Mouse (Mus musculus) thymus, postnatal 25 days (tissue): ENCODE data around the gene Adamts2.

Source experiments
- DNase-seq: peaks from one replicate; pipeline ENCODE4 v3.0.0; 2022

Gene Adamts2

DNA sequence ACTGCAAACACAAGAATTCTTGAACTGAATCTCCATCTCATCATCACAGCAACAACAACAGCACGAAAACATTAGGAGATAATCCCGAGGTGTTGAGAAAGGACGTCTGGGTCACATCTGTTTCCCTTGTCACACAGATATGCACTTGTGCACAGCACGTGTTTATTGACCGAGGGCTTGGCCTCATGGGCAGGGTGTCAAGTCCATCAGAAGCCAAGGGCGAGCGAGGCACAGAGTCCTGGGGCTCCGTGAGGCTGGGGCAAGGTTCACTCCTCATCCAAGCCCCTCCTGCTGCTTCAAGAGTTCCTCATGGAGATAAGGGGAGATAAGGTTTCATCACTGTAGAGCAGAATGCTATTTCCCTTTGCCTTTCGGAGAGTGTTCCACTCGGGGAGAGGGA lies 137.6 kb downstream of the Adamts2 start:
- no peak for DNase-seq

DNA sequence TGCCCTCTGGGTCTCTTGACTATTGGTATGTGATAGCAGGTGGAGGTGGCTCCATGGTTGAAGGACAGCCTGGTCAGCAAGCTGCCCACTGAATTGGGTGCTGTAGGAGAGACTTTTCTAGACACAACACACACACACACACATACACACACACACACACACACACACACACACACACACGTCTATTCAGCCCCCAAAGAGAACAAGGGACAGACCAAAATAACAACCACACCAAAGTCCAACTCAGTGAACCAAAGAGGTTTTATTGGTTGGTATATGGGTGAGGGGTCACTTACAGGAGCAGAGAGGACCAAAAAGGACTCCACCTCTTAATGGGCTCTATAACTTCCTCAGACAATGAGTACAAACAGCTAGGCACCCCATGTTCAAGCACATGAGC lies 140.3 kb downstream of the Adamts2 start:
- no peak for DNase-seq

DNA sequence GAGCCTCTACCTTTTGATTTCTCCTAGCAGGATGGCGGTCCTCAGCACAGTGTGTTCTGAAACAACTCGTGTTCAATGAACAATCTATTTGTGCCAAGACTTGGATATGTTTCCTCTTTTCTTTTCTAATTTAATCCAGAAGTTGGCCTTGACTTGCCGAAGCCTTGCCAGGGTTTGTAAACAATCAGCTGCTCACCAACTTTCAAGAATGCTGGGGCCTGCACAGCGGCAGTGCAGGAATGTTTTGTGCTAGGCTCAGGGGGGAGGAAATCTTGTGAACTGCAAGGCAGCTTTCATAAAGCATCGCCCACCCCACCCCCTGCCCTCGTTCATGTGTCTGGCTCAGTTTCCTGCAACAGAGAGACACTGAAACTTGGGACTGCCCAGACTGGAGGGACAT lies 143.1 kb downstream of the Adamts2 start:
- no peak for DNase-seq

DNA sequence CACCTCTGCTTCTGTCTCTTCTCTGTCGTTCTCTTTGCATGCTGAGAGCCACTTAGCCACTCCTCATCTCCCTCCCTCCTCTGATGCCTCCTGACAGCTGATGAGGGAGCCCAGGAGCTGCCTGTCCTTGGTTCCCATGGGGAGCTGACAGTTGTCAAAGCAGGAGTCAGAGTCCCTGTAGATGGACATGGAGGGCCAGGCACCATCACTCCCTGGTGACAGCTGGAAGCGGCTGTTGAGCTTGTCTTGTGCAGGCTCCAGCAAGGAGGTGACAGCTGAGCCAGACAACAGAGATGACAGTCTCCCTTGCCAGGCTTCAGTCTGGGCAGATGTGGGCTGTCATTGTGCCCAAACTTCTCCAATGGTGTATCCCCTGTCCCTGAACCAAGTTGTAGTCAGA lies 144.6 kb downstream of the Adamts2 start:
- DNase-seq, result no peak

DNA sequence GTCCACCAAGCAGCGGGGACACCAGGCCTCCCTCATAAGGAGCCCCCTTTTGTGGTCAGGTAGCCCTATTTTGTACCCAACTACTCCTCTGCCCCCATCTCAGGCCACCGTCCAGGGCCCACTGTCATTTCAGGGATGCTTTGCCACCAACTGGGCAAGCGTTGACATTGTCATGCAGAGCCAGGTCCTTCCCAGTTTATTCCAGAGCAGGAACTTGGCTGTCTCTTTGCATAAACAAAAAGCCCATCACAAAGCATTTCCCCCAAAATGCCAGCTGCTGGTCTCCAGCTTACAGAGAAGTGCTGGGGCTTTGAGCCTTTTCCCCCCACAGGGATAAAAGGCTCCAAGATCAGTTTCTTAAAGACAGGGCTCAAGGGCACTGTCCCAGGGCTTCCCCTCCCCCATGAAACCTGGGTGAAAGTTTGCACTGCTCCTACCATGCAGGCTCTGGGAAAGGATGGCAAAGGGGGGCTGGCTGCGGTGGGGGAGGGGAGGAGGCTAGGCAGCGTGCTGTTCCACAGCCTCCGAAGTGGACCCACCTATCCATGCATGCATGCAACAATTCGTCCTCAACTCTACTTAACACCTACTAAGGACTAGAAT lies 149.2 kb downstream of the Adamts2 start:
- no peak for DNase-seq

DNA sequence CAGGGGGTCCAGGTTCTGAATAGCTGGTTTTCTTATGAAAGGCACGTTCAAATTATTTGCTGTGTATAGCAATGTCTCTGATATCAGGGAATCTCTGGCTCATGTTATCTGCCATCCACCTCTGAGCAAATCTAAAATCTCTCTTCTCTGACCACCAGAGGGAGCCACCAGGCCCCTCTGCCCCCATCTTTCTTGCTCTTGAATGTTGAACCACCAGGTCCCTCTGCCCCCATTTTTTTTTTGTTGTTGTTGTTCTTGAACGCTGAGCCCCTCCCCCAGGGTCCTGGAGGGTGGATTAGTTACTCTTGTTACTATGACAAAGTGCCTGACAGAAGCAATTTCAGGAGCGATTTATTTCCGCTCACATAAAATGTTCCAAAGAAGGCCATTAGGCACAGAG lies 155.9 kb downstream of the Adamts2 start:
- DNase-seq, result no peak

DNA sequence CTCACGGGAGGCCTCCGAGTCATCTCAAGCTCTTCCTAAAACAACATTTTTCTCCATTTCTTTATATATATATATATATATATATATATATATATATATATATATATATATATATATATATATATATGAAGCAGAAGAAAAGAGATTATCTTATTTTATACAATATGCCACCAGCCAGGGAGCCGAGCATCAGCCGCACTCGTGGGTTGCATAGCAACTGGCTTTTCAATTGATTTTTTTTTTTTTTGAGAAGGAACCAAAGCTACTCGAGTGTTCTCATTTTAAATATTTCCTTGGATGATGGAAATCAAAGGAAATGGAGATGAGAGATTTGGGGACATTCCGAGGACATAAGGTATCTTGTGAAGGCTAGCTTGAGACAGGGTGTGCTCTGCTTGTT lies 164.6 kb downstream of the Adamts2 start:
- DNase-seq, result no peak

DNA sequence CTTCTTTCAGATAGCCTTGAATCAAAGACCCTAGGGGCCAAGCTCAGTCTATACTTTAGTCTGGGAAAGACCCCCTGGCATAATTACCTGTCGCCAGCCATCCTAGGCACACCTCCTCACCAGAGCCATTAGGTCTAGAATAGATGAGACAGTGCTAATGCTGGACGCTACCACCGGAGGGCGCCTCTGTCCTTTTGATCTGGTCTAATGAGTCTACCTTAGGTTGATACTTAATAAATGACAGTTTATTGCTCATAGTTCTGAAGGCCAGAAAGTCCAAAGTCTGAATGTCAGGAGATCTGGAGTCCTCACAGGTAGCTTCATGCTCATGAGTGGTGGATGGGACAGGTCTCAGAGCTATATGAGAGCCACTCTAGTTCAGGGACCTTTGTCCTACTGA lies 165.2 kb downstream of the Adamts2 start:
- DNase-seq, result peak; percentile 42

DNA sequence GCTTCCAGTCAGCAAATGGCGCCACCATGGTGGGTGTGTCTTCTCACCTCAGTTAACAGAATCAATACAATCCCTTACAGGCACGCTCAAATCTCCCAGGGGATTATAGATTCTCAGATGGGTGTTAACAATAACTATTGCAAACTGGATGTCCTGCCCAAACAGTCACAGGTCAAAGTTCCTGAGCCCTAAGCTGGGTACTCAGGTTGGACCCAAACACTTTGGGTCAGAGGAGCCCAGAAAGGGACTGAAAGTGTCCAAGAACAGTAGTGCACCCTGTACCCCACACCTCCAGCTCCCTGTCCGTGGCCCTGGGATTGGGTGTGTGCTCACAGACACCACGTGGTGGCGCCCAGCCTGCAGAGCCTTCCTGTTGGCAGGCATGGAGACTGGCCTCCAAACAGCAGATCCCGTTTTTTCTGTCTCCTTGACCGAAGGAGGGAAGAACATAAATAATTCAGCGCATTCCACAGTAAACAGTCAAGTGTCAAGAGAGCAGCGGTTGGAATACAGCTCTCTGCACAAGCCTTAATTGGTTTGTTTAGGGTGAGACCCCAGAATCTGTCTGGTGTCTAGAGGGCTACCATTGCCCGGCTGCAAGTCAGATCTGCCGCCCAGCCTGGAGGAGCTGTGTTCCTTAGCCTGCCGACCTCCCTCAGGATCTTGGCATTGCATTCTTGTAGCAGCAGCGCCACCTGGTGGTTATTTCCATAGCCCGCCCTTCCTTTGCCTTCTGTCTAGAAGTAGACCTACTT lies 167.3 kb downstream of the Adamts2 start:
- DNase-seq, result peak; percentile 75

DNA sequence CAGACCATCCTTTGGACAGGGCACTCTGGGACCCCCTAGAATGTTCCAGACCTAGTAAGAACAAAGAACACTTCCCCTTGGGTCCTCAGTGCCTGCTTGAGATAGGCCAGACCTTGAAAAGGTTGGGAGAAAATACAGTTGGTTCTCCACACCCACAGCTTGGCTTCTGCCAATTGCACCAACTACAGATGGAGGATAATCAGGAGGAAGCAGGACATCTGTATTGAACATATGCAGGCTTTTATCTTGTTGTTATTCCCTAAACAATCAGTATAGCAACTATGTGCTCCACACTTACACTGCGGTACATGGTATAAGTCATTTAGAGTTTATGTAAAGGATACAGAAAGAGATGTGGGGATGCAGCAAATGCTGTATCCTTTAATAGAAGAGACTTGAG lies 169.1 kb downstream of the Adamts2 start:
- DNase-seq, result no peak

DNA sequence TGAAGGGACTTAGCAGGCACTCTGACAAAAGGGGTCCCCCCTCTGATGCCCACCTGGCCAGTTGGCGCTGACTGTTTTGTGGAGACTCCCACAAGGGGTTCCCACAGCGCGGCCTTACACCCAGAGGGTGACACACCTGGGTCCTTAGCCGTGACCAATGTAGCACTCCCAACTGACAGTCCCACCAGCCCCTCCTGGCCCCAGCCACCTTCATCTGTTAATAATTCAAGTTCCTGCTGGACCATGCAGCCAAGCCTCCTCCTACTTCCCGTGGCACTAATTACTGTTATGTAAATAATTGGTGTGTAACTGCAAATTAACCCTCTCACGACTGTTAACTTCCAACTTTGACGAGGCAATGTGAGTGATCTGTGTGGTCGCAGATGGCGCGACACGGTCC lies 195.8 kb downstream of the Adamts2 start:
- no peak for DNase-seq

DNA sequence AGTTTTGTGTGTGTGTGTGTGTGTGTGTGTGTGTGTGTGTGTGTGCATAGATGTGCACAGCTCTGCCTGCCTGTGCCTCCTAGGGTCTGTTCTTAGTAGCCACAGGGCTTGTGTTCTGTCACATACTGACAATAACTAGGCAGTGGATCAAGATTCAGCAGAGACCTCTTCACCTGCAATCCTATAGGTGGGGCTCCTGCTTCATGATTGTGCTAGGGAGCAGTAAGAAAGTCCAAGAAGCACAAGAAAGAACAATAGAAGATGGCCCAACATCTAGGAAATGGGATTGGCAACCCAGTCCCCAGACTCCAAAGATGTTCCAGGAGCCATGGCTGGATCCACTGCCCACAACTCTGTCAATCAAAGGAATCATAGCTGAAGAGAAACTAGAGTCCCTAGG lies 197.0 kb downstream of the Adamts2 start:
- DNase-seq, result peak; percentile 11

DNA sequence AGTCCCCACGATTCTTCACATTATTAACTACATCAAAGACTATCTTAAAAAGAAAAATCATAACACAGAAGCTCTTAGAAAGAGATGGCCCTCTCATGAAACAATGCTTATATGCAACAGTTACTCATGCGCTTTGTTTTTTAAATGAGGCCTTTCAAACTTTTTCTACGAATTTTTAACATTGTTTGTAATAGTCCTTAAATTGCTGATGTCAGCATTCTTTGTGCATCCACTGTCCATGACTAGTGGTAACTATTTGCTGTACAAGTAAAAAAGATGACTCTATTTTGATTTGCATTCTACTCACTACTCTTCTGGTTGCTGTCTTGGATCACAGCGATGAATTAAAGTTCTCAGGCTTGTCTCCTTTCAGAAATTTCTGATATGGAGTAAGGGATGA lies 212.3 kb downstream of the Adamts2 start:
- no peak for DNase-seq

DNA sequence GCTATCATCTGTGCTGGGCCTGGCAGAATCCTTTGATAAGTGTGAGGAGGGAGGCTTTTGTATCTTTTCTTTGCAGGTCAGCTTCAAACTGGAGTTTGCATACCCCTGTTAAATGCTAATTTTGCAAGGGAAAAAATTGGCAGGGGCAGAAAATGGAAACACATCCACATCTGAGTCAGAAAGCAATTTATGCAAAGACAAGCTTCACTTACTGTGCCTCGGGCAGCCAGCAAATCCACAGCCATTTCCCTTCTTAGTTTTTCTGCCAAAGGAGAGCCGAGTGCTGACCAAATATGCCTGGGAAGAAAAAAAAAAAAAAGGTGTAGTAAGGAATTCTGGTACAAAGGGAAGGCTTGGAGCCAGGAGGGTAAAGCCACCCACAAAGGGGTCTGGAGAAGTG lies 224.3 kb downstream of the Adamts2 start:
- no peak for DNase-seq

DNA sequence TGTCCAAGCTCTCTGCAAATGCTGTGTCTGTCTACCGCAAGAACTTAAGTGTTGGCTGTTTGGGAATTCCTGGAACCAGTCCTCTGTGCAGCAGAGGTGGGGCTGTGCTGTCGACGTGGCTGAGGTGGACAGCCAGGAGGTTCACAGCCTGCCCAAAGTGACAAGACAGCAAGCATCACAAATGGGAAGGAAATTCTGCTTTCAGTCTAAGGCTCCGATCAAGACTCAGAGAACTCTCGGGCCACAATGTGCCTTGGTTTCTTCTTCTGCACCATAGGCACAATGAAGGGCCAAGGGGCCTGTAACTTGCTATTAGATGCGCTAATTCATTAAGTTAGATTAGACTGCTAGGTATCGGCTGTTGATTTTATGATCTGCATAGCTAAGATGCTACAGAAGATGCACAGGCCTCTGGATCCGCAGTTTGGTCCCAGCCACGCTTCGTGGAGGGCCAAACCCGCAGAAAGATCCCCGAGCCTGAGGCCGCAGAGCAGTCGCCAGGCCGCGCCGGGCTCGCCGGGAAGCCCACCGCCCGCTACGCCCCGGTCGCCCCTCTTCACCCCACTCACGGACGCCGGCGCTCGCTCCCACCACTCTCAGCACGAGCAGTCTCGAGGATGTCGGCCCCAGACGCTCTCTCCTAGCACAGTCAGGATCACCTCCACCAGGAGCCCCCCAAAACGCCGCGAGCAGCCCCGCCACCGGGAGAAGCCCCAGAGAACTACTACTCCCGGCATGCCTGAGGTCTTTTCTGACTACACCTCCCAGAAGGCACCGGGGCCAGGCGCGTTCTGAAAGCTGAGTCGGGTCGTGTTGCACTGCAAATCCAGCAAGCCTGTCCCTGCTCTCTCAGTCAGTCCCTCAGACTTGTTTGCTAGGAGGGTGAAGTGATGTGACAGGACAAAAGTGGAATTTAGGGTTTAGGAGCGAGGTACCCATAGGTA lies 225.4 kb downstream of the Adamts2 start, which contains the start of gene Zfp354c:
TSS of gene Zfp354c (minus strand) at position 715 of the 944 bp plus-strand sequence.
- peak; percentile 86 for DNase-seq

DNA sequence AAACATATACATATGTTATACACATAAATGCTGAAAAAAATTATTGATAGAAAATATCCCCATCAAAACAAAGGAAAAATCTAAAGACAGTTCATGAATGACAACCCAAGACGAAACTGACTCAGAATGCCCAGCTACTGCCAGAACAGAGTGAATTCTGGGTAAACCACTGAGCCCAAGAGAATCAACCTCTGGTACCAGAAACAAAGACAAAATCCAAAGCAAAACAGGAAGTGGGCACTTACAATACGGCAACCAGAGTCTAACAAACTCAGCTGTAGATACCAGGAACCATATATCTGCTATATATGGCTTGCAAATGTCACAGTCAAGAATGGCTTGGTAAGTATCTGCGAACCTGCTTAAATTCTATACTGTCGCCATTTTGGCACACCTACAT lies 233.8 kb downstream of the Adamts2 start:
- DNase-seq, result peak; percentile 40

DNA sequence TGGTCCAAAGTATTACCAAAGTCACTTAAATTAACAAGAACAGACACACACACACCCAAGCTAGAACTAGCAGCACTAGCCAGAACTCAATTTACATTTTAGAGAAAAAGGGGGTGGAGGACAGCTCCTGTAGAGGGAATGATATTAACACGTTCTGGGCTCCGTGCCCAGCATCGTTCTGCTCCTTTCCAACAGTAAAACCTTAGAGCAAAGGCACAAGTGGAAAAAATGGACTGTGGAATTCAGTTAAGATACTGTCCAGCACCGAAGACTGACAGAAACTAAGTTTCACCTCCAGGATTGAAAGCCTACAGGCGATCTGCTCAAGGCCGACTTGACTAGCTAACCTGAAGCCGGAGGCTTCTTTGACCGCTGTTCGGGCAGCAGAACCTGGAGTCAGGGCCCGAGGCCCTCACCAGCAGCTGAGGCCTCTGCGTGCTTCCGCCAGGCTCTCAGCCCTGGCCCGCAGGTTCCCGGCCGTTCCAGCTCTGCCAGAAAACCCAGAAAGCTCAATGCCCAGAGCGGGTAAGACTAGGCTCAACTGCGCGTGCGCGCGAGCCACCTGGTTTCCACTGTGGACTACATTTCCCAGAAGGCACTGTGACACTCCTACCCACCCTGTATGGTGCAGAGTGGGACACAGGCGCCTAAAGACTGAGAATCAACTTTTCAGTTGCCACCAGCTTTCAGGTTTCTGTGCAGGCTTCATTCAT lies 239.3 kb downstream of the Adamts2 start, which contains the start of gene Zfp879:
TSS of gene Zfp879 (minus strand) at position 530 of the 713 bp plus-strand sequence.
- peak; percentile 88 for DNase-seq

DNA sequence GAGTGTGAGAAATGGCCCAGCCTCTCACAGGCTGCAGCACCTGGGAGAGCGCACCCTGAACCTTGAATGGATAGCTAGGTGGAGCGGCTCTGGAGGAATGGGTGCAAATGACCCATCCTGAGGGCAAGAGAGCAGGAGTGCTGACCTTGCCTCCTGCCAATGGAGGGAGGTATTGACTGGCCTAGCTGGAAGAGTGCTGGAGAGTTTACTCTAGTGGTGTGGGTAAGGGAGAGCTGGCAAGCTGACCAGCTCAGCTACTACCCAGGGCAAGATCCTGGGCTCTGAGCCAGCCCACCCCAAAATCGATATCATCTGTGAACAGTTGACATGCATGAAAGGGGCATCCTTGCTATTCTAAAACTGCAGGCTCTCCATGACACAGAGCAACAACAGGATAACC lies 244.1 kb downstream of the Adamts2 start:
- DNase-seq, result no peak

DNA sequence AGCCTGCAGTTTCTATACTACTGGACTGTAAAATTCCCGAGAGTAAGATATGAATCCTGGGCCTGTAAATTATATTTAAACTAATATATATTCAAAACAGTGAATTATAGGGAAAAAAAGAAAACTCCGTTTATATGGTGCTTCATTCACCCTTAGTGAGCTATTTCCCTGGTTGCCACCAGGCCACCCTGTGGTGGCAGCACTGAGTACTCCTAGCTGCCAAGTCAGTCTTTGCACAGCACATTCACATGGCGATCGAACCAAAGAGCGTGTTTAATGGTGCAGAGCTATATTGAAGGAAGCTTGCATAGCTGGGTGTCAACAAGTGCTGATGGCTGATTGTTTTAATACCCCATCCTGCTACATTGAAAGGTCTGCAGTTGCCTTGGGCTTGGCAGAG lies 245.2 kb downstream of the Adamts2 start:
- peak; percentile 34 for DNase-seq

DNA sequence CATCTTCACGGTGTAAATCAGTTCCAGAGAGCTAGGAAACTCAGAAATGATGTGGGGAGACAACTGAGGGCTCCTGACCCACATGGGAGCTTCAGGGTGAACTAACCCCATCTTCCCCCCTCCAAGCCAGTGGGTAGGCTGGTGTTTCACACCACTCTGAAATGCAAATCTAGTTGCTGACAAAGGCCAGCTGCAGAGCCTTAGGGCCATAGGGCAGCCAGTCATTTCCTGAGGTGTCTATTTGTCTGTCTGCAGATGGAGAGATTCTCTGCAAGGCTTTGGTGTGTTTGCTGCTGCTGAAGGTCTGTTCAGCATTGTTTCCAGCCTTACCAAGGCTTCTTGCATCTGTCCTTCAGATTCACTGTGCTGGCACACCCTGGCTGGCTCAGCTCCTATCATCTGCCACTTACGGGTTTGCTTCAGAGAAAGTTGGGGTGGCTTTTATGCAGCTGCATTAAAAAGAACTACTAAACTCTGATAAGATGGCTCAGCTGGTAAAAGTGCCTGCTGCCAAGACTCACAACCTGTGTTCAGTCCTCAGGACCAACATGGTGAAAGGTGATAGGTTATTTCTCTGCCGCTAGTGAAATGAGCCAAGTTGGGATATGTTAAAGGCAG lies 246.7 kb downstream of the Adamts2 start:
- DNase-seq, result peak; percentile 30

DNA sequence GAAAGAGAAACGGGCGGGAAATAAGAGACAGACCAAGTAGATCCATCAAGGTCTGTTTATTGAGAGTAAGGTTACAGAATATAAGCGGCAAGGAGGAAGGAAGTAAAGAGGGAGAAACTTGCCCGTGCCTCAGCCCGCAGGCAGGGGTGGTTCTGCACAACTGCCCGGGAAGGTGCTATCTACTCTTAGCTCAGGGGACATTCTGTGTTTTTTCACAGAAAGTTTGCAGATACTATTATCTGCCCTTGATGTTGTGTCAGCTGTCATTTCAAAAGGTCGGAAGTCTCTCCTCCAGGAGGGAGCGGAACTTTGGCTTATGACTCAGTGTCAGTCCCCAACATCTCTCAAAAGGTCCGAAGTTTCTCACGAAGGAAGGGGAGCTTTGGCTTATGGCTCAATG lies 247.4 kb downstream of the Adamts2 start:
- DNase-seq, result no peak

DNA sequence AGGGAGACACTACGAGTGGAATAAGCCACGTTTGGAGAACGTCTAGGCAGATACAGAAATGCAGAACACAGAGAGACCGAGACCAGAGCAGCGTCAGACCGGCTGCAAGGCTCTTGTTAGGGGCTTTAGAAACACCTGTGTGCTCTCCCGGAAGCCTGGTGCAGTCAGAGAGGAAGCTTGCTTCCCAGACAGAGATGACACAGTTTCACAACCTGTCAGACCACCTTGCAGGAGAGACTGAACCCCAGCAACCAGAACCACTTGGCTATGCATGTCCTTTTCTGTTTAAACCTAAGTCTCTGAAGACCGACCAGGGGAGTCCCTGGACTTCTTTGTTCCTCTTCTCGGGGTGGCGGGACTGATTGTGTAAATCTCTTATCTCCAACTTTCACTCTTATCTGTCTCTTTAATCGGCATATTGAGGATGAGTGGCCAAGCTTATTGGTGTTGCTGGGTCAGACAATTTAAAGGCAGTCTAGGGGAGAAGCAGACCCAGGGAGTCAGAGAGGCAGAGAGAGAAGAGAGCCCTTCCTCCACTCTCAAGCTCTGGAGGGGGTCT lies 248.4 kb downstream of the Adamts2 start, which contains the start of gene Grm6:
TSS of gene Grm6 (plus strand) at position 509 of the 559 bp plus-strand sequence.
- peak; percentile 62 for DNase-seq
